Mouse (Mus musculus) heart, adult 11 months (tissue): ENCODE data around the gene Capn7.

Source experiments
- DNase-seq: peaks from one replicate; pipeline ENCODE4 v3.0.0; 2022

Gene Capn7

GRCm38 (mm10) chr14:31336369-31337155, at the start of gene Capn7:
TSS of gene Capn7 (plus strand) at chr14:31336638.
- peak; percentile 100 for DNase-seq

GRCm38 (mm10) chr14:31313192-31313591, 23.2 kb upstream of the Capn7 start:
- no peak for DNase-seq

GRCm38 (mm10) chr14:31316613-31317012, 19.8 kb upstream of the Capn7 start:
- DNase-seq = no peak

- DNase-seq = no peak
These were observed 18.7 kb upstream of the Capn7 start for GRCm38 (mm10) chr14:31317754-31318153.

GRCm38 (mm10) chr14:31319546-31319945, 16.9 kb upstream of the Capn7 start:
- peak; percentile 80 for DNase-seq

GRCm38 (mm10) chr14:31321181-31321580, 15.3 kb upstream of the Capn7 start:
- DNase-seq = peak; percentile 83

GRCm38 (mm10) chr14:31322191-31322590, 14.2 kb upstream of the Capn7 start:
- DNase-seq = peak; percentile 72

- peak; percentile 79 for DNase-seq
These were observed 13.2 kb upstream of the Capn7 start for GRCm38 (mm10) chr14:31323189-31323588.

- DNase-seq = peak; percentile 93
These were observed 12.3 kb upstream of the Capn7 start, which contains the start of gene Dnah1 for GRCm38 (mm10) chr14:31323849-31324792. TSS of gene Dnah1 (minus strand) at chr14:31323896.

- DNase-seq = peak; percentile 84
These were observed 11.6 kb upstream of the Capn7 start for GRCm38 (mm10) chr14:31324851-31325250.

GRCm38 (mm10) chr14:31325551-31325950, 10.9 kb upstream of the Capn7 start:
- DNase-seq = no peak

- peak; percentile 65 for DNase-seq
These were observed 9.7 kb upstream of the Capn7 start for GRCm38 (mm10) chr14:31326770-31327169.

GRCm38 (mm10) chr14:31327196-31327595, 9.2 kb upstream of the Capn7 start:
- peak; percentile 72 for DNase-seq

GRCm38 (mm10) chr14:31327681-31328080, 8.8 kb upstream of the Capn7 start:
- peak; percentile 73 for DNase-seq

- DNase-seq = peak; percentile 80
These were observed 6.7 kb upstream of the Capn7 start for GRCm38 (mm10) chr14:31329741-31330140.

GRCm38 (mm10) chr14:31330957-31331356, 5.5 kb upstream of the Capn7 start:
- DNase-seq = peak; percentile 76

- peak; percentile 85 for DNase-seq
These were observed 673 bp upstream of the Capn7 start for GRCm38 (mm10) chr14:31335765-31336164.

- peak; percentile 81 for DNase-seq
These were observed 968 bp downstream of the Capn7 start for GRCm38 (mm10) chr14:31337406-31337805.

- DNase-seq = no peak
These were observed 1.5 kb downstream of the Capn7 start for GRCm38 (mm10) chr14:31337947-31338346.

- peak; percentile 88 for DNase-seq
These were observed 6.8 kb downstream of the Capn7 start for GRCm38 (mm10) chr14:31343241-31343640.

- DNase-seq = no peak
These were observed 8.9 kb downstream of the Capn7 start for GRCm38 (mm10) chr14:31345367-31345766.

- no peak for DNase-seq
These were observed 25.8 kb downstream of the Capn7 start for GRCm38 (mm10) chr14:31362236-31362635.

- no peak for DNase-seq
These were observed 28.2 kb downstream of the Capn7 start for GRCm38 (mm10) chr14:31364589-31364988.

GRCm38 (mm10) chr14:31365350-31365749, 28.9 kb downstream of the Capn7 start:
- DNase-seq = no peak
